Mouse (Mus musculus): Measurements from ENCODE around the gene Ankrd34a. TPM values are rescaled to one million over a fixed set of nuclear protein-coding genes. Genes with fewer than 3 reads are reported as not detected.

The Ankrd34a gene
- total RNA-seq (2021) = 1 to 10 TPM; 1.9 TPM
- long read RNA-seq, experiment 1, partial matches to known transcripts = 0 of 3 reads
- long read RNA-seq, experiment 1, other reads (novel, unspliced or antisense) = 3 of 3 reads
- long read RNA-seq, experiment 2, partial matches to known transcripts = 0 of 3 reads
- long read RNA-seq, experiment 2, other reads (novel, unspliced or antisense) = 2 of 3 reads

DNA sequence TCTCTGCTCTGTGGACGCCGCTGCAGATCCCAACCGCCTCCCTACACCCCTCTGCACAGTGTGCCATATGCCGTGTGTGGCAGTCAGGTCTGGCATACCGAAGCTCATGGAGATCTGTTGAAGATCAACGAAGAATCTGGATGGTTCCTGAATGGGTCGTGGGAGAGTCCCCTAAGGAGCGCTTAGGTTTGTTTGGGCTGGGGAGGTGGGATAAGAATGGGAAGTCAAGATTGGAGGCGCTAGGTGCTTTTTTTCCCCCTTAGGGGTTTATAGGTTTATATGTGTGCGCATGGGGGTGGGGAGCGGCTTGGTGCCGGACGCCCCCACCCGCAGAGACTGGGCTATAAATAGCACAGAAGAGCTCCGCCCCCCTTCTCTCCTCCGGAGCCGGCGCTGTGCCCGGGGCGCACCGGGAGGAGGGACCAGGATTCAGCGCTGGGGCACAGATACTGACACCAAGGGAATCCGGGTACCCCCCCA, at the start of gene Ankrd34a:
Ankrd34a (plus strand) TSS at position 409 of the 480 bp plus-strand sequence.
- DNase-seq (ENCODE audit: low spot score in 2 of 2) = peak in 1 of 2 experiments; percentile 46

DNA sequence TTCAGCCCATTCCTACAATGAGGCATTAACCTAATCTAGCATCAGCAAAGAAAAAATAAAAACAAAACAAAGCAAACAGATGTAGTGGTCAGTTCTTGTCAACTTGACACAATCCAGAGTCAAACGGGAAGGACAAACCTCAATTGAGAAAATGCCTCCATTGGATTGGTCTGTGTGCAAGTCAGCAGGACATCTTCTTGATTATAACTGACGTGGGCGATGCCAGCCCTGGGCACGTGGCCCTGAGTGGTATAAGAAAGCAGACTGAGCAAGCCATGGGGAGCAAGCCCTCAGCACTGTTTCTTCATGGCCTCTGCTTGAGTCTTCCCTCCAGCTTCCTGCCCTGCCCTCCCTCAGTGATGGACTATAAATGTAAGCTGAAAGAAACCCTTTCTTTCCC, 49.6 kb upstream of the Ankrd34a start:
- no peak for DNase-seq (ENCODE audit: low spot score in 2 of 2)

DNA sequence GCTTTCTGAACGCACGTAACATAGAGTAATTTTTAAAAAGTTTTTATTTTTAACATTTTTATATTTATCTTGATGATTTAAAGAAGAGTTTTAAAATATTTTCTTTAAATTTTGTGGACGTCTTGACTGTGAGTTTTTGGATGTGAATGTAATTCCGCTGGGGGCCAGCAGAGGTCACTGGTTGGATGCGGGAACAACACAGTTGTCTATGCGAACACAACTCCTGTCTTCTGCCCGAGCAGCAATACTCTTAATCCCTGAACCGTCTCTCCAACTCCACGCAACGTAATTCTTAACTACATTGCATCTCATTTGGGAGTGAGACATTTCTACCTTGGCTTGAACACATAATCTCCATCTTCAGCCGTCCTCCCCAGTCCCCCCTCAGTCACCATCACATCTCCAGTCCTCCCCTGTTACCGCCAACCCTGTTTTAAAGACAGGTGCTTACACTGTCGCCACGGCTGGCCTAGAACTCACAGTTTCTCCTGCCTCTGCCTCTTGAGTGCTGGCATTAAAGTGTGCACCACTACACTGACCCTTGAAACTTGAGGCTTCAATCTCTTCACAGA, 49.0 kb upstream of the Ankrd34a start:
- DNase-seq (ENCODE audit: low spot score in 2 of 2) = peak; percentile 66 to 81

DNA sequence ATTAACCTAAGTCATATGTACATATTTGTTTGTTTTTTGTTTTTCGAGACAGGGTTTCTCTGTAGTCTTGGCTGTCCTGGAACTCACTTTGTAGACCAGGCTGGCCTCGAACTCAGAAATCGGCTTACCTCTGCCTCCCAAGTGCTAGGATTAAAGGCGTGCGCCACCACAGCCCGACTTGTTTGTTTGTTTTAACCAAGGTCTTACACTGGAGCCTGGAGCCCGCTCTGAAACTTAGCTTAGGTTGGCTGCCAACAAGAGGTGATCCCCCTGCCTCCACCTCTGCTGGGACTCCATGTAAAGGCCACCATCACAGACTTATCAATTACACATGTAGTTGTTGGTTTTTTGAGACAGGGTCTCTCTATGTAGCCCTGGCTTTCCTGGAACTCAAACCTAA, 47.6 kb upstream of the Ankrd34a start:
- DNase-seq (ENCODE audit: low spot score in 2 of 2) = no peak

DNA sequence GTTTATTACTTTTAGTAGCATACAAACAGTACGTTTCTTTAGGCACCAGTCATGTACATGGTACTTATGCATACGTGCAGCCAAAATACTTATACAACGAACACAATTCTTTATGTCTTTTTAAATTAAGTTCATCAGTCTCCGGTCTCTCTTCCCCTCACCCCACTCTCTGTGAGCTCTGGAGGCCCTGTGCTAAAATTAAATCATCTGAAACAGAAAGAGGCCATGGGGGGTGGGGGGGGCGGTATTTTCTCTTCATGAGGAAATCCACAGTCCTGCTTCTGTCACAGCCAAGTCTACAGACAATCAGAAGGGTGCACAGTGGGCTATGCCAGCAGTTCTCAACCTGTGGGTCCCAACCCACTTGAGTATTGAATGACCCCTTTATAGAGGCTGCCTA, 47.1 kb upstream of the Ankrd34a start:
- no peak for DNase-seq (ENCODE audit: low spot score in 2 of 2)

DNA sequence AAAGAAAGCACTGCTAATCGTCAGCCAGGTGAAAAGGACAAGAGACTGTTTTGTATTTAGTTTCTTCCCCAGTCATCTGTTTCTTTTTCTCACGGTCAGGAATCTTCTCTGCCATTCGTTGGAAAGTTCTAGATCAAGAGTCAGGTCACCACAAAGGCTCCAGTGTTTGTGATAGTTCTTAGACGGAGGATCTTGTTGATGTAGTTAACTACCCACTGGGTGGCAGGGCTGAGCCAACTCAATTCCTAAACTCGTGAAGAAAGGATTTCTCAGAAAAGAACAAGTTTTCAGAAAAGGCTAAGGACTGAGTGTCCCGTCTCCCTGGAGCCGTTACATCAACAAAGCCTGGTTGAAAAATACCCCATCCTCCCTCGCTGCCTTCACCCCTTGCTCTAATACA, 45.2 kb upstream of the Ankrd34a start:
- peak in 1 of 2 experiments; percentile 61 for DNase-seq (ENCODE audit: low spot score in 2 of 2)

DNA sequence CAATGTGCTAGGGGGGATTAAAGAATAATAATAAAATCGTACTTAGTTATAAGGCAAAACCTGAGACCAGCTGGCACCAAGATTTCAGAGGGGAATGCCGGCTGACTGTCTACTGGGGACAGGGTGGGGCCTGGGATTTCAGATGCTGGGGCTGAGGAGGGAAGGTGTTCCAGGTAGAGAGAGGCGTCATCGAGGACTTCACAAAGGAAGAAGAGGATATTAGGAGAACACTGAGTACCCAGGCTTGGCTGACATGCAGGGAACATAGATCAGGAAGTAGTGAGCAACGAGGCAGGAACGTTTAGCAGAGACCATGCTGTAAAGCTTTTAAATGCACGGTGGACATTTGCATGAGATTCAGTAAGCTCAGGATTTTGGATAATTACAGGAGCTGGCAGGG, 44.5 kb upstream of the Ankrd34a start:
- DNase-seq (ENCODE audit: low spot score in 2 of 2) = no peak

DNA sequence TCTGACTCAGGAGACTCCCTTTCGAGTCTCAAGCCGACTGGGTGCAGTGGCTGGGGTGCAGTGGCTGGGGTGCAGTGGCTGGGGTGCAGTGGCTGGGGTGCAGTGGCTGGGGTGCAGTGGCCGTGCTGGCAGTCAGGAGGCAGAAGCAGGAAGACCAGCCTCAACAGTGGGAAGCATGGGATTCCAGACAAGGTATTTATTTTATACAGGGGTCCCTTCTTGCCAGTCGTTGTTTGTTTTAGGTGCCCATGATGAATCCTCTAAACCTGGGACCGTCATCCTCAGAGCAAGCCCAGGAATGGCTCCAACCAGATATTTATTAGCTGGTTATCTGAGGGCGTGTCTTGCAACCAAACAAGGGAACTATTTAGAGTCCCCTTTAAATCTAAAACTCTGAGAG, 42.8 kb upstream of the Ankrd34a start:
- DNase-seq (ENCODE audit: low spot score in 2 of 2) = no peak

DNA sequence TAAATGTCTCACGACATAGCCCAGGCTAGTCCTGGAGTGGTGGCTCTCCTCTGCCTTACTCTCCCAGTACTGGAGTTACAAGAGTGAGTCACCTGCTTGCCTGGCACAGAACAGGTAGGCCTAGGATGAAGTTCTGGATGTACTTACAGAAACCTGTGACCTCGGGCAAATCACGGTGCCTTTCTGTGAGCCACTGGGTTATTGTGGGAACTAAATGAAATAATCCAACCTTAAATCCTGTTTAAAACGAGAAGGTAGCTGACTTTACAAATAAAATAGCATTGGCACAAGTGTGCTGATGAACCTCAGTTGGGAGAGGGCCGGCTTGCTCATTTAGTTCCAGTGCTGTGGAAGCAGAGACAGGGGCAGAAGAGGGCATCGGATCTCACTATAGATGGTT, 42.2 kb upstream of the Ankrd34a start:
- DNase-seq (ENCODE audit: low spot score in 2 of 2) = no peak

DNA sequence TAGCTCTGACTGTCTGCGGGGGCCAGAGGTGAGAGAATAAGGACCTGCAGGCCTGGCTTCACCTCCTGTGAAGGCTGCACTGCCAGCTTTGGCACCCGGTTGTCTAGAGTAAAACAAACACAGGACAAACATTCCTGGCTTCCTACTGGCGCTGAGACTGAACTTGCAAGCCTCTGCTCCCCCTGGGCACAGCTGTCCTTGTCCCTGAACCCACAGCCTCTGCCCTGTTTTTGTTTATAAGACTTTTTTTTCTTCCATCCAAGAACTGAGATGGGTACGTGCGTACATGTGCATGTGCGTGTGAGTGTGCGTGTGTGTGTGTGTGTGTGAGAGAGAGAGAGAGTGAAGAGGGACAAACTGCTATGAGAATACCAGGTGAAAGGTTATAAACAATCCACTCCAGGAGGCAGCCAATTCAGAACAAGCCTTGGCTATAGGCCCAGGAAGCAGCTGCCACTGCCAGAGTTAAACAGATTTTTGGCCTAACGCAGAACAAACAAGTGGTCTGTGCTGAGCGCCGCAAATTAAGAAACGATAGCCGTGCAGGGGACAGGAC, 41.3 kb upstream of the Ankrd34a start:
- peak in 1 of 2 experiments; percentile 83 for DNase-seq (ENCODE audit: low spot score in 2 of 2)

DNA sequence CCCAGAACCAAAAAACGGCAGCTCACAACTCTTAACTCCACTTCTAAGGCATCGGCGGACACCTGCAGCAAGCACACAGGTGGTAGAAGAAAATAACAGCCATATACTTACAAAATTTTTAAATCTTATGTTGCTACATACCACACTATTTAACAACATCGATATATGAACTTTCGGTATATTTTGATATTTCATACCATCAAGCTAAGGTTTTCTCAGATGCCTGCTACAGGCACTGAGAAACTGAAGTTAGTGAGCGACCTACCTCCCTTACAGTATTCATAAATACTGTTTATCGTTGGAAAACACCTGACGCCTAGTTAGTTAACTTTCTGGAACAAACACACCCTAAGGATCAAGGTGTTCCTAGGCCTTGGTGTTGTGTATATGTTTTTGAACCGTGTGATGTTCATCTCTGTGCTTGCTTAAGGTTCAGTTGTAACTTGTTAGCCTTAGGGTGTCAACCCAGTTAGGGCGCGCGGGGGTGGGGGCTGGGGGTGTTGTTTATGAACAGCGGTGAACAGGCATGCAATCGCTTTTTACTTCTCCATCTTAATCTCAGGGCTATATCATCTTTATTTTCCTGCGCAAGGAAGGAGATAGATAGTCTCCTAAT, 40.3 kb upstream of the Ankrd34a start:
- DNase-seq (ENCODE audit: low spot score in 2 of 2) = no peak

DNA sequence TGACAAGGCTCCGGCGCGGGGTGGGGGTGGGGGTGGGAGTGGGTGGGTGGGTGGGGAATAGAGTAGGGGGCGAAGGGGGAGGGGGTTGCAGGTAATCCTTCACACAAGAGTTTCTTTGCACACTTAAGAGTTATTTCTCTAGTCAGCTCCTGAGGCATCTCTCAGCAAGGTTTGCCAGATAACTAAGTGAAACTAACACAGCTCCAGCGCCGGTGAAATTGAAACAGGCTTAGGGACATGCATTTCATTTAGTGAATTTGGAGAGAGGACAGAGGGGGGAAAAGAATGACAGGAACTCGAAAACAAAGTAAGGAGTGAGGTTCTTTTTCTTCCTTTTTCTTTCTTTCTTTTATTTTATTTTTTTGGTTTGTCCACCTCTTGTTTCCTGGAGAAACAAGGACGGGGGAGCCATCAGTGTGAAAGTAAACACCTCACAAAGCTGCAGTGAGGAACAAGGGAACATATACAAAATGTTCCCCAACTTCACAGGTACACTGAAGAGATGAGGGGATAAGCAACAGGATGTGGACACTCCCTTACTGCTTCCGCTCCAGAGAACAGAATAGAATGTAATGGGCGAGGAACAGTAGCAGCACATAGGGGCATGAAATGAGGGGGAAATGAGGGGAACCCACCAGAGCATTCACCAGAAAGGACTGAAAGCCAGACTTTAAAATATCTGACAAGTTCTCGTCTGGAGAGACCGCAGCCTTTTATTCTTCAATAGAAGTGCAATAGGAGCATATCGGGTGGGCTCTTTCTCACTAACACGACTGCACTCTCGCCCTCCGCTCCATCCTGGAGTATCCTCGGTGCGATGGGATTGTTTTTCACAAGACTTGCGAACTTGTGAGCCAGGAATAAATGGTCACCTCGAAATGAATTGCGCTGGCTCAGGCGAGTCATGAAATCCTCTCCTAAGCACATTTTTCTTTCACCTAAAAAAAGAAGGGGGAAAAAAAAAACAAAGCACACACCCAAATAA, 39.5 kb upstream of the Ankrd34a start:
- no peak for DNase-seq (ENCODE audit: low spot score in 2 of 2)

DNA sequence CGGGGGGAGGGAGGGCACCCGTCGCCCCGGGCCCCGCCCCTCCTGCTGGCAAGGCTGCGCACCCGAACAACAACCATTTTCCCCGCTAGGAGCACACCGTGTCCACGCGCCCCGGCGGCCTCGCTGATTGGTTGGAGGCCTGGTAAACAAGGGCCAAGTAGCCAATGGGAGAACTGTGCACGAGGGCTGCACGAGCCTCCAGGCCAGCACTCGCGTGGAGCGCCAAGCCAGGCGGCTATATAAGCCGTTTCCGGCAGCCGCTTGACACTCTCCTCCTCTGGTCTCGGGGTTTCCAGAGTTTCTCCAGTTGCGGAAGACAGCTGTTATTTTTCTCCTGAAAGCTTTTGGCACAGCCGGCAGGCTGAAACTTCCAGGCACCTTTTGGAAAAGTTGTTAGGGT, 38.7 kb upstream of the Ankrd34a start, which contains the start of gene Txnip:
Txnip (plus strand) TSS at position 264 of the 400 bp plus-strand sequence.
- DNase-seq (ENCODE audit: low spot score in 2 of 2) = peak; percentile 100

DNA sequence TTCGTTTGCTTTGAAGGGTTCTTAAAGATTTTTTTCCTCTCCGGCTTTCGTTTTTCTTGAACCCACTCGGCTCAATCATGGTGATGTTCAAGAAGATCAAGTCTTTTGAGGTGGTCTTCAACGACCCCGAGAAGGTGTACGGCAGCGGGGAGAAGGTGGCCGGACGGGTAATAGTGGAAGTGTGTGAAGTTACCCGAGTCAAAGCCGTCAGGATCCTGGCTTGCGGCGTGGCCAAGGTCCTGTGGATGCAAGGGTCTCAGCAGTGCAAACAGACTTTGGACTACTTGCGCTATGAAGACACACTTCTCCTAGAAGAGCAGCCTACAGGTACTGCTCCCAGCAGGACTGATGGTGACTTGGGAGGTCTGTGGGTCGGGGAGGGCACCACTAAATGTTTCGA, 38.3 kb upstream of the Ankrd34a start:
- DNase-seq (ENCODE audit: low spot score in 2 of 2) = no peak

DNA sequence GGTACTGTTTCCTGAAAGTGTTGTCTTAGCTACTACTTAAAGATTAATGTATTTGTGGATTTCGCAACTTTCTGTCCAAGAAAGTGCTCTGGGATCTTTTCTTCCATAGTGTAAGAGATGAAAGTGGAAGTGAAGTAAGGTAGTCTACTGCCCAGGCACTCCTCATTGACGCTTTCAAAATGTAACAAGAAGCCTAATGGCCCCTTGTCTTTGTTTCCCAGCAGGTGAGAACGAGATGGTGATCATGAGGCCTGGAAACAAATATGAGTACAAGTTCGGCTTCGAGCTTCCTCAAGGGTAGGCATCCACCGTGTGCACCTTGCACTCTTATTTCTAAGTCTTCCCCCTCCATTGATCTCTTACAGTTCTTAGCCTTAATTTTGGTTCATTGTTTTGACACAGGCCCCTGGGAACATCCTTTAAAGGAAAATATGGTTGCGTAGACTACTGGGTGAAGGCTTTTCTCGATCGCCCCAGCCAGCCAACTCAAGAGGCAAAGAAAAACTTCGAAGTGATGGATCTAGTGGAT, 37.7 kb upstream of the Ankrd34a start:
- DNase-seq (ENCODE audit: low spot score in 2 of 2) = no peak

DNA sequence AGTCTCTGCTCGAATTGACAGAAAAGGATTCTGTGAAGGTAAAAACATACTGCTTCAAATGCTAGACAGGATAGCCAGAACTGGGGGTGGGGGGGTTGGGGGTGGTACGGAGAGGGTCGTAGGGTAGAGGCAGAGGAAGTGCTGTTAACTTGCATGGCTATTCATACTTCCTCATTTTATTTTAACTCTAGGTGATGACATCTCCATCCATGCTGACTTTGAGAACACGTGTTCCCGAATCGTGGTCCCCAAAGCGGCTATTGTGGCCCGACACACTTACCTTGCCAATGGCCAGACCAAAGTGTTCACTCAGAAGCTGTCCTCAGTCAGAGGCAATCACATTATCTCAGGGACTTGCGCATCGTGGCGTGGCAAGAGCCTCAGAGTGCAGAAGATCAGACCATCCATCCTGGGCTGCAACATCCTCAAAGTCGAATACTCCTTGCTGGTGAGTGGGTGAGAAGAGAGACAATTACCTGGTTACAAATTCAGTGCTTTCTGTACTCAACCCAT, 37.0 kb upstream of the Ankrd34a start:
- no peak for DNase-seq (ENCODE audit: low spot score in 2 of 2)

DNA sequence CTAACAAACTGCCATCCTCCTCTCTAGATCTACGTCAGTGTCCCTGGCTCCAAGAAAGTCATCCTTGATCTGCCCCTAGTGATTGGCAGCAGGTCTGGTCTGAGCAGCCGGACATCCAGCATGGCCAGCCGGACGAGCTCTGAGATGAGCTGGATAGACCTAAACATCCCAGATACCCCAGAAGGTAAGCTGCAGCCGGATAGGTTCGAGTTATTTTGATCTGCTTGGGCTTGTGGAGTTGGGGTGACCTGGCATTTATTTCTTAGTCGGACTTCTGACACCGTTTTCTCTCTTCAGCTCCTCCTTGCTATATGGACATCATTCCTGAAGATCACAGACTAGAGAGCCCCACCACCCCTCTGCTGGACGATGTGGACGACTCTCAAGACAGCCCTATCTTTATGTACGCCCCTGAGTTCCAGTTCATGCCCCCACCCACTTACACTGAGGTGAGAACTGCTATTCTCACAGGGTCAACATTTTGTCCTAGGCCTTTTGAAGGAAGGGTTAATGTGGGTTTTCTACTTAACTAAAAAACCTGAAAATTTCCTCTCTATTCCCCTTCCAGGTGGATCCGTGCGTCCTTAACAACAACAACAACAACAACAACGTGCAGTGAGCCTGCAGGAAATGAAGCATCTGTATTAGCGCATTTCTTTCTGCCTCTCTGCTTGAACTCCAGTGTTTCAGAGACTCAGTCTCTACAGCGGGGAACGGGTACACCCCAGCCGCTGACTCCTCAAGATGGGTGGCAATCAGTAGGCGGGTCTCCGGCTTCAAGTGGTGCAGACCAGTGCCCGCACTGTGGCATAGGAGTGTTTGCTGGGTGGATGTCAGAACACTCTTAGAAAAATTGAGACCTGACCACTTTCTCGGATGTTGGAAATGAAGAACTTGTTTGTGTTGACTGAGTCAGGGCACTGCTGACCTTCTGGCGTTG, 36.3 kb upstream of the Ankrd34a start:
- no peak for DNase-seq (ENCODE audit: low spot score in 2 of 2)

DNA sequence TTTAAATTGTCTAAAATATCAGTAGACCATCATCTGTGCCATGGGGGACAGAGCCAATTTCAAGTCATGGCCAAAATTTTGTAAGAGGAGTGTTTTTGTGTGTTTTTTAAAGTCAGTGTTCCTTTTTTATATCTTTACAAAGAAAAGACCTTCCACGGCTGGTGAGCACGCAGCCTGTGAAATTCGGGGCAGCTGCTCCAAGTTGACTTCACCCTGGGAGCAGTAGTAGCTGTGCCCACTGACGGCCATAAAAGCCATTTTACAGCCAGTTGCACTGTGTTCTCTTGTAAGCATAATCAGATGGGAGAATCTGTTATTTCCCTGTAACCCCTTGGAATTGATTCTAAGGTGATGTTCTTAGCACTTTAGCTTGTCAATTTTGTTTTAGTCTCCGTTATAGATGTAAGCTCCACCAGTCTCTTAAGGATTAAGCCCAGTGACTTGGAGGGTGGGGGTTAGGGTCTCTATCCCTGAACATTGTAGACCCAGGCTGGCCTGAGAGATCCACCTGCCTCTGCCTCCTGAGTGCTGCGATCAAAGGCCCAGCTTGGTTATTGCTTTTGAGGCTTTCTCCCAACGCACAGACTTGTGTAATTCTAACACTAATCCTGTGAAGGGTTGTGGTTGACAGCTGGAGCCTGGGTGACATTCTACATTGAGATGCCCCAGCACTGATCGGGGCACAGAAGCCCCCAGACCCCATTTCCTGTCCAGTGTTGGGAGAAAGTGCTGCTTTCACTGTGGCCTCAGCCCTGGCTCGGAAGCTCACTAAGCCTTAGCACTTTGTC, 35.4 kb upstream of the Ankrd34a start:
- no peak for DNase-seq (ENCODE audit: low spot score in 2 of 2)
